Mouse (Mus musculus): Measurements from ENCODE around the gene Lyzl4. TPM values are rescaled to one million over a fixed set of nuclear protein-coding genes. Genes with fewer than 3 reads are reported as not detected.

The Lyzl4 gene
- polyA plus RNA-seq, 1 experiment from 2014 or later = 0.63 TPM

DNA sequence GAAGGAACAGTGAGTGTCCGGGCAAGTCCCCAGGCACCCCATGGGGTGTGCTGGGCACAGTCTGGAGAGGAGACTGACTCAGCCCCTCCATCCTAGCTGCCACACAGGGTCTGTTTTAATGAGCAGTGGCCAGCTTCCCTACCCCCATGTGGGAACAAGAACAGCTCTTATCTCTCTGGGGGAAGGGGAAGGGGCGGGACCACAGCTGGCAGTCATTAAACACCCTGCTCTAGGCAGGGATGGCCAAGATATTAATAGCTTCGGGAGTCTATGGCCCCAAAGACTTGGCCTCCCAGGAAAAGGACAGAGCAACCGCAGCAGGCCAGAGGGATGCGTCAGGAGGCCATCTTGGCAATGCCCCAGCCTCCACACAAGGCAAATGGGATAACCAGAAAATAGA lies 30.4 kb upstream of the Lyzl4 start:
- no peaks in the 10 kb centered on the region for H3K36me3 ChIP-seq
- WGBS = 57% methylated on average over 5 of the region's 5 CpGs
- no peaks in the 10 kb centered on the region for H3K9me3 ChIP-seq
- H3K4me2 ChIP-seq (replicated peaks) = no peak overlapping the region
- peaks cover 35% of the 10 kb centered on the region for H3K27me3 ChIP-seq
- no peak for ATAC-seq (ENCODE audit: insufficient number of reproducible peaks, insufficient read depth, low FRiP score, low TSS enrichment)
- no peak overlapping the region for H3K4me3 ChIP-seq
- no peak overlapping the region for H3K9ac ChIP-seq
- H3K27ac ChIP-seq = no peak overlapping the region
- peaks cover 14% of the 10 kb centered on the region; the same call in 1 of the 2 replicates for H3K4me1 ChIP-seq

DNA sequence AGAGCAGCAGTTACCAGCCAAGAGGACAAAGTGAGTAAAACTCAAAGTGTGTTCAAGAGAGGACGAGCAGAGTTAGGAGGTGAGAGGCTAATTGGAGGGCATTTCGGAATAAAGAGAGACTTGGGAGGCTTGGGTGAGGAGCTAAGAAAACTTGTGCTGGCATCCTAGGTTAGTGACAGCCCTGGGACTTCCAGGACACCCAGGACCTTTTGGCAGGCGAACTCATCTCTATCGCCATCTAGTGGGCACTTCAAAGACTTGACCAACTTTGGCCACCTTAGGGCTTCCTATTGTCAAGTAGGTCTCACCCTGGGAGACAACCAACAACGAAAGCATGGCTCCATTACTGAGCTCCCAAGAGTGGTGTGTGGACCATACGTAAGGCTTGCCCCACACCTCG lies 29.4 kb upstream of the Lyzl4 start:
- no peak overlapping the region for H3K4me2 ChIP-seq (replicated peaks)
- no peak overlapping the region for H3K9ac ChIP-seq
- 25% methylated on average over 7 of the region's 7 CpGs for WGBS
- no peak overlapping the region for H3K4me3 ChIP-seq
- ATAC-seq (ENCODE audit: insufficient number of reproducible peaks, insufficient read depth, low FRiP score, low TSS enrichment) = no peak
- no peaks in the 10 kb centered on the region for H3K36me3 ChIP-seq
- no peaks in the 10 kb centered on the region for H3K9me3 ChIP-seq
- H3K4me1 ChIP-seq = peaks cover 16% of the 10 kb centered on the region; the same call in 1 of the 2 replicates
- peaks cover 40% of the 10 kb centered on the region for H3K27me3 ChIP-seq
- no peak overlapping the region for H3K27ac ChIP-seq

DNA sequence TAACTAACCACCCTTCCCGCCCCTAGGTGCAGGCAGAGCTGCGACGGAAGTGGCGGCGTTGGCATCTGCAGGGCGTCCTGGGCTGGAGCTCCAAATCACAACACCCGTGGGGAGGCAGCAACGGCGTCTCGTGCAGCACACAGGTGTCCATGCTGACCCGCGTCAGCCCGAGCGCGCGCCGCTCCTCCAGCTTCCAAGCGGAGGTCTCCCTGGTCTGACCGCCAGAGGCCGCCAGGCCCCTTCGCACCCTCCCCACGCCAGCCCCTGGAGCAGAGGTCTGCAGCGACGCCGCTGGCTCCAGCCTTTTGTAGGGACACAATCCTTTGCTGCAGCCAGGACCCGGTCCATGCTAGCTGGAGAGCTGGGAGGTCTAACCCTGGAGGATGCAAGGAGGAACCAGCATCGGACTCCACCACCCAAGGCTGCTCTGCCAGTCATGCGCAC lies 27.5 kb upstream of the Lyzl4 start:
- ATAC-seq (ENCODE audit: insufficient number of reproducible peaks, insufficient read depth, low FRiP score, low TSS enrichment) = peak; percentile 37; the same call in 1 of the 2 replicates
- Histone ChIP-seq H3K4me2 (replicated peaks) (peak overlapping the region; percentile 63), H3K27ac (no peak overlapping the region), H3K4me3 (peak overlapping the region; percentile 32), H3K9ac (peak overlapping the region; percentile 49; the same call in 1 of the 2 replicates), H3K36me3 (no peaks in the 10 kb centered on the region), H3K27me3 (peaks cover 40% of the 10 kb centered on the region), H3K4me1 (peaks cover 16% of the 10 kb centered on the region; the same call in 1 of the 2 replicates), H3K9me3 (no peaks in the 10 kb centered on the region)
- under 1% methylated on average over 28 of the region's 28 CpGs for WGBS

DNA sequence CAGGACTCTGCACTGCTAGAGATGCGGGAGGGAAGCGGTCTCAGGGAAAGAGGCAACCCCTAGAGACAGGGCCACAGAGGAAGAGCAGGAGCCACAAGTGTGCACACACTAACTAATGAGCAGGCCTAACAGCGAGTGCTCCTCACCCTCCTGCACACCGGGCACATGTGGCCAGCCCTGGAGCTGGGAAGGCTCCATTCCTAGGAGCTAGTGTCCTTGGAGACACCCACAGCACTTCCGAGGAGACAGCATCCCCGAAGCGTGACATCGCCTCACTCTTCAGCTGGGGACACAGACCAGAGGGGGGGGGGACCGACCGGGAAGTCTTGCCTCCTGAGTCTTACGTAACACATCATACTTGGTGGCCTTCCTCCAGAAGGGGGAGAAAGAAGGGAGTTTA lies 25.9 kb upstream of the Lyzl4 start:
- Histone ChIP-seq H3K9ac (no peak overlapping the region), H3K4me1 (peaks cover 16% of the 10 kb centered on the region; the same call in 1 of the 2 replicates), H3K27me3 (peaks cover 40% of the 10 kb centered on the region), H3K36me3 (no peaks in the 10 kb centered on the region), H3K27ac (no peak overlapping the region), H3K4me2 (replicated peaks) (no peak overlapping the region), H3K4me3 (no peak overlapping the region), H3K9me3 (no peaks in the 10 kb centered on the region)
- ATAC-seq (ENCODE audit: insufficient number of reproducible peaks, insufficient read depth, low FRiP score, low TSS enrichment) = no peak; the same call in 1 of the 2 replicates
- WGBS = 80% methylated on average over 11 of the region's 11 CpGs

DNA sequence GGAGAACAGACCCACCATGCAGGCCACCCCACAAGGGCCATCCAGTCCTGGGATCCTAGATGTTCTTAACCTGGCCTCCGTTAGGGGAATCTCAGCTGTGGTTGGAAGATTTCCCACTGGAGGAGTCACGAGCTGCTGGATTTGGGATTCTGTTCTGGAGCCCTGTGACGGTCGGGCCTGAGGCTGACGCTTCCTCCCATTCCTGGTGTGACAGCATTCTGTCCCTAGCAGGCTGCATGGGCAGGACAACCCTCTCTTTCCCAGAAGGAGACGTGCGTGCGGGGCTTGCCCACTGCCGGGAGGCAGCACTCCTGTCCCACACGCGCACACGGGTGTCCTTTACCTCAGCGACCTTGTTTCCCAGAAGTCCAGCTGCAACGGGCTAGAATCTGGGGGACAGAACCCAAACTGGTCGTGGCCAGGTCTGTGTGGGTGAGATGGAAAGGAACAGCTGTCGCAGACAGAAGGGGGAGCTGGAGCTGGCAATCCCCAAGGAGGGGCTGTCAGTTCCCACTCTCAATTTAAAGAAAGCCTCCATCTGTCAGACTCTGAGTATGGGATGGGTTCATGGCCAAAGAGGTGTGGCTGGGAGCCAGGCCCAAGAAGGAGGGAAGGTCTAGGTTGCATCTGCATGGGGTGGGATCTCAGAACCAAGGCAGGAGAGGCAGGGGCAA lies 25.2 kb upstream of the Lyzl4 start:
- peaks cover 40% of the 10 kb centered on the region for H3K27me3 ChIP-seq
- H3K4me1 ChIP-seq = peaks cover 13% of the 10 kb centered on the region; the same call in 1 of the 2 replicates
- H3K9me3 ChIP-seq = no peaks in the 10 kb centered on the region
- WGBS = 67% methylated on average over 16 of the region's 16 CpGs
- H3K4me3 ChIP-seq = no peak overlapping the region
- no peak overlapping the region for H3K27ac ChIP-seq
- no peak overlapping the region for H3K4me2 ChIP-seq (replicated peaks)
- no peaks in the 10 kb centered on the region for H3K36me3 ChIP-seq
- ATAC-seq (ENCODE audit: insufficient number of reproducible peaks, insufficient read depth, low FRiP score, low TSS enrichment) = no peak
- H3K9ac ChIP-seq = 0 out of 2 replicates have a peak overlapping the region, but pooled peaks have one; percentile 10

DNA sequence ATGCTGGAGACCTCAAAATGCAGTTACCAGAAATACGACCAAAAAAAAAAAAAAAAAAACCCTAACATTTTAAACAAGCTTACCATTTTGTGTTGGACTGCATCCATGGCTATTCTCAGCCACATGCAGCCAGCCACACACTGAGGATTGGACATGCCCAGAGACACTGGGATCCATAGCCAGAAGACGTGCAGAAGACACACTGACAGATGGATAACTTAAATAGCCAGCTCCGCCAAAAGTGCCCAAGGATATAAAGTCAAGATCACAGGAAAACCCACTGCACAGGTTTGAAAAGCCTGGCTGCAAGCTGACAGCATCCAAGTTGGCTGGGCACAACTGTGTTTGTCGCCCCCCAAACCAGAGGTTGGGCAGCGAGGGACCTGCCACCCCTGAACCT lies 22.2 kb upstream of the Lyzl4 start:
- Histone ChIP-seq H3K4me3 (no peak overlapping the region), H3K4me2 (replicated peaks) (no peak overlapping the region), H3K27ac (no peak overlapping the region), H3K9ac (no peak overlapping the region), H3K27me3 (peaks cover 22% of the 10 kb centered on the region), H3K36me3 (no peaks in the 10 kb centered on the region), H3K9me3 (no peaks in the 10 kb centered on the region), H3K4me1 (0 out of 2 replicates have a peak, but pooled peaks cover 3% of the 10 kb centered on the region)
- 84% methylated on average over 5 of the region's 5 CpGs for WGBS
- ATAC-seq (ENCODE audit: insufficient number of reproducible peaks, insufficient read depth, low FRiP score, low TSS enrichment) = no peak

DNA sequence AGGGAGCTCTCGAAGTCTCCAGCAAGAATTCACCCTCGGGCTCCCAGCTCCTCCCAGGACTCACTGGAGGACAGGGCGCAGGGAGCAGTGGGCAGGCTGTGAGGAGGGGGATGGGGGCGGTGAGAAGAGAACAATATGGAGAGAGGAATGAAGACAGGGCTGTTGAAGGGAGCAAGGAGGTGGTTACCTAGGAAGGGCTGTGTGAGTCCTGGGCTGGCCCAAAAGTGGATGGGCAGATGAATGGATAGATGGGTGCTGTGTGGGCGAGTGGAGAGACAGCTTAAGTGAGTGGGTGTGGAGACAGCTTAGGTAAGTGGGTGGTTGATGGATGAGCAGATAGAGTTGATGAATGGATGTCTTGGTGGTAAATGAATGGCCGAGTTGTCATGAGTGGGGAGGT lies 21.6 kb upstream of the Lyzl4 start:
- no peak overlapping the region for H3K4me3 ChIP-seq
- no peak overlapping the region for H3K4me2 ChIP-seq (replicated peaks)
- 71% methylated on average over 6 of the region's 6 CpGs for WGBS
- peaks cover 16% of the 10 kb centered on the region for H3K27me3 ChIP-seq
- no peak for ATAC-seq (ENCODE audit: insufficient number of reproducible peaks, insufficient read depth, low FRiP score, low TSS enrichment)
- H3K9ac ChIP-seq = no peak overlapping the region
- H3K36me3 ChIP-seq = no peaks in the 10 kb centered on the region
- H3K27ac ChIP-seq = no peak overlapping the region
- 0 out of 2 replicates have a peak, but pooled peaks cover 2% of the 10 kb centered on the region for H3K4me1 ChIP-seq
- H3K9me3 ChIP-seq = no peaks in the 10 kb centered on the region

DNA sequence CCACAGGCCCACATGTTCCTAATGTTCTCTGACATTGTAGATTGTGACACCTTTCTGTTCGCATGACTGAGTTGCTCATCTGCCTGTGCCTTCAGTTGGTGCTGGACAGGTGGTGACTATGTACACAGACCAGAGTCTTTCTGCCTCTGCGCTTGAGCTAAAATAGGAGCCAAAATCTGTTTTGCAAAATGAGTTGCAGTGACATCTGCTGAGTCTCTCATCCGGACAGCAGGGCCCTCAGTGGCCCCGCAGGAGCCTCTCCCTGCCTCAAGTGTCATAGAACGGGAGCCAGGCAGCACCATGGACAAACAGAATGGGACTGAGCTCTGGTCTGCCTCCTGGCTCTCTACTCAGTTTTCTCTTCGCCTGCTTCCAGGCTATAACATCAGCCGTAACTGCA lies 17.9 kb upstream of the Lyzl4 start:
- Histone ChIP-seq H3K36me3 (no peaks in the 10 kb centered on the region), H3K27me3 (no peaks in the 10 kb centered on the region), H3K9ac (no peak overlapping the region), H3K9me3 (no peaks in the 10 kb centered on the region), H3K4me1 (no peaks in the 10 kb centered on the region), H3K4me3 (no peak overlapping the region), H3K27ac (no peak overlapping the region), H3K4me2 (replicated peaks) (no peak overlapping the region)
- 79% methylated on average over 7 of the region's 7 CpGs for WGBS
- no peak for ATAC-seq (ENCODE audit: insufficient number of reproducible peaks, insufficient read depth, low FRiP score, low TSS enrichment)

DNA sequence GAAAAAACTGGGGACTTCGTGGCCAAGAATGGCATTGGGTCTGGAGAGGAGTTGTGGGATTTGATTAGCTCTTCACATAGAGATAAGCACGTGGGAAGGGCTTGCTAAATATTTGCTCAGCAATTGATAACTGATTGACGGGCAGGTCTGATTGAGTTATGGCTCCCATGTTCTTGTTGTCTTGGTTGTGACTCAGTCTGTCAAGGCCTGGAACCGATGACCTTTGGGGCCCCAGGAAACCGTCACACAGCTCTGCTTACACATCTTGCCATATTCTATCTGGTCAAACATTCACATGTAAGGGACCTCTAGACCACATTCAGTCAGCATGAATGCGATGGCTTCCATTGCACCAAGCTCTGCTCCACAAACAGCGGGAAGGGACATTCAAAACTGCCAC lies 16.4 kb upstream of the Lyzl4 start:
- Histone ChIP-seq H3K4me1 (no peaks in the 10 kb centered on the region), H3K9ac (no peak overlapping the region), H3K9me3 (no peaks in the 10 kb centered on the region), H3K27me3 (no peaks in the 10 kb centered on the region), H3K4me3 (no peak overlapping the region), H3K36me3 (no peaks in the 10 kb centered on the region), H3K27ac (no peak overlapping the region), H3K4me2 (replicated peaks) (no peak overlapping the region)
- WGBS = 82% methylated on average over 7 of the region's 7 CpGs
- ATAC-seq (ENCODE audit: insufficient number of reproducible peaks, insufficient read depth, low FRiP score, low TSS enrichment) = no peak

DNA sequence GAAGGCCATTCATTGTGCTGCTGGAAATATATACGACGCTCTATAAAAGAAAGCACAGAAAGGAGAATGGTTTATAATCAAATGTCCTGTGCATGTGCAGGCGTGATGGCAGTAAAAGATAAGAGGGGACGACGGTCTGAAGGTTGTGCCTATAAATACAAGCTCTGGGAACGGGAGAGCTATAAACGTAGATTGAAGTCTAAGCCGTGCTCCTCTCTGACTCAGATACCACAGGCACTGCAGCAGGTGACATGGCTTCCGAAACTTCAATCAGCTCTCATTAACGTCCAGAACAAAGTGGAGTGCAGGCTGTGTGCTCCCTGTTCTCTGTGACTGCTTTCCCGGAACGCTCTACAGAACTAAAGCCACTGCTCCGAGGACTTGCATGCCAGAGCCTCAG lies 15.2 kb upstream of the Lyzl4 start:
- 64% methylated on average over 13 of the region's 13 CpGs for WGBS
- Histone ChIP-seq H3K4me2 (replicated peaks) (no peak overlapping the region), H3K4me3 (no peak overlapping the region), H3K9ac (no peak overlapping the region), H3K9me3 (no peaks in the 10 kb centered on the region), H3K27me3 (no peaks in the 10 kb centered on the region), H3K4me1 (no peaks in the 10 kb centered on the region), H3K27ac (no peak overlapping the region), H3K36me3 (no peaks in the 10 kb centered on the region)
- ATAC-seq (ENCODE audit: insufficient number of reproducible peaks, insufficient read depth, low FRiP score, low TSS enrichment) = no peak

DNA sequence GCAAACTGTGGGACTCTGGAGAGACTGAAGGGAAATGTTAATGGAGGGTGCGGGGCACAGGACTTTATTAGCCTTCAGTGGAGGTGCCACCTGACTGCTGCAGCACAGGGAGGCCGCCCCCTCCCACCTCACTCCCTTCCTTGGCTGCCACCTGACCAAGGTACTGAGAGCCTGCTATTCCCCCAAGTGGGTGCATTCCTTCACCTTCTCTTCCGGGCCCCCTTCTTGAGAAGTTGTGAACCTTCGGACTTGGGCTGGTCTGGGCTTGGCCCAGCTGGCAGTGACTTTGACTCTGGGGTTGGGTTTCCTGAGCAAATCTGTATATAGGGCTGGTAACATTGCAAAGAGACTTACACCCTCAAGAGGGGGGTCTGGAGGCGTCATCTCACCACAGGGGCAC lies 14.4 kb upstream of the Lyzl4 start:
- no peaks in the 10 kb centered on the region for H3K9me3 ChIP-seq
- no peak overlapping the region for H3K27ac ChIP-seq
- no peak for ATAC-seq (ENCODE audit: insufficient number of reproducible peaks, insufficient read depth, low FRiP score, low TSS enrichment)
- WGBS = 88% methylated on average over 5 of the region's 5 CpGs
- H3K4me1 ChIP-seq = no peaks in the 10 kb centered on the region
- no peak overlapping the region for H3K4me3 ChIP-seq
- H3K27me3 ChIP-seq = no peaks in the 10 kb centered on the region
- H3K9ac ChIP-seq = no peak overlapping the region
- no peak overlapping the region for H3K4me2 ChIP-seq (replicated peaks)
- H3K36me3 ChIP-seq = no peaks in the 10 kb centered on the region

DNA sequence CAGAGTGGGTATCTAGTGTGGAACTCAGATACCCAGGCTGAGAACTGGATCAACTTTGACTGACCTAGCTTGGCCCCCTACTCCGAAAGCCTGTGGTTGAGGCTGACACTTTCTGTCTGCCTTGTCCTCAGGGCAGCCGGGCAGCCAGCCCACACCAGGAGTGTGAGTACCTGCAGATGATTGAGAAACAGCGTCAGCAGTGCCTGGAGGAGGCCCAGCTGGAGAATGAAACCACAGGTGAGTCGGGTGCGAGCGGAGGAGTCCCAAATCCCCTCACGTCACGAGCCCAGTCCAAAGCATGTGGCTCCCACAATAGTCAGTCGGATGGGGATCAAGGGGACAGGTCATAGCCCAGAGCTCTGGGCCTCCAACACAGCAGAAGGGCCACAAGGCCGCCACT lies 11.8 kb upstream of the Lyzl4 start:
- no peak for ATAC-seq (ENCODE audit: insufficient number of reproducible peaks, insufficient read depth, low FRiP score, low TSS enrichment)
- Histone ChIP-seq H3K4me1 (no peaks in the 10 kb centered on the region), H3K36me3 (no peaks in the 10 kb centered on the region), H3K27ac (no peak overlapping the region), H3K4me2 (replicated peaks) (no peak overlapping the region), H3K4me3 (no peak overlapping the region), H3K9ac (no peak overlapping the region), H3K27me3 (no peaks in the 10 kb centered on the region), H3K9me3 (no peaks in the 10 kb centered on the region)
- WGBS = 81% methylated on average over 10 of the region's 10 CpGs
